Mouse (Mus musculus): ENCODE results near the gene Ctss.

DNA sequence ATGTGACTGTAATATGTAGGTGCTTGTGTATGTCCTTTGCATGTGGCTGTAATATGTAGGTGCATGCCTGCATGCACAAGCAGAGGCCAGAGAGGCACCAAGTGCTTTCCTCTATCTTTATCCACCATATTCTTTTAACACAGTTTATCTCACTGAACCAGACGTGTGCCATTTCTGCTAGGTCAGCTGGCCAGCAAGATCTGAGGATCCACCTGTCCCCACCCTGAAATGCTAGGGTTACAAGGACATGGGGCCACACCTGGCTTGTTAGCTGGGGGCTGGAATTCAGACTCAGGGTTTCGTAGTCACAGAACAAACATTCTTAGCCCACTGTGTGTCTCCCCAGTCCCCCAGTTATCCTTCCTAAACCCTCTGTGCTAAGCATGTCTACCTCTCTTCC is 7.3 kb upstream of the Ctss start:
- TF ChIP-seq POLR2A (IDR thresholded peaks at IDR 0.05; ENCODE audit: low read depth, low read length) (no peak), CTCF (conservative IDR thresholded peaks at IDR 0.05; ENCODE audit: insufficient read depth, insufficient read length, low read depth, low read length) (no peak)
